Mouse (Mus musculus): ENCODE measurements around the gene Twf2.

- no peak for TF ChIP-seq POLR2A (IDR thresholded peaks at IDR 0.05; ENCODE audit: insufficient read depth, low read depth, low read length)
- TF ChIP-seq CTCF (IDR thresholded peaks at IDR 0.05), result no peak
- no peak for TF ChIP-seq EP300 (IDR thresholded peaks at IDR 0.05; ENCODE audit: insufficient read depth, low read depth, low read length)
Observed at GRCm38 (mm10) chr9:106195693-106196092, 7.2 kb upstream of the Twf2 start.
